Mouse (Mus musculus): ENCODE measurements around the gene Dguok. TPM values are rescaled to one million over a fixed set of nuclear protein-coding genes. Genes with fewer than 3 reads are reported as not detected.

Dguok gene
- polyA plus RNA-seq, 1 experiment from 2014 or later: 24.3 TPM

- Histone ChIP-seq H3K4me3 (ENCODE audit: low read depth, low read length) (no peak overlapping the region), H3K4me1 (ENCODE audit: control insufficient read depth, low read depth, low read length) (no peaks in the 10 kb centered on the region), H3K27ac (ENCODE audit: low read length) (no peak overlapping the region), H3K4me2 (ENCODE audit: low read depth, low read length) (no peak overlapping the region), H3K36me3 (ENCODE audit: control insufficient read depth, insufficient read depth) (peaks cover under 1% of the 10 kb centered on the region; the same call in 1 of the 2 replicates), H3K9me3 (replicated peaks; ENCODE audit: control insufficient read depth, low read length) (no peaks in the 10 kb centered on the region), H3K27me3 (ENCODE audit: control insufficient read depth, insufficient read depth, low read depth, low read length) (no peaks in the 10 kb centered on the region), H3K9ac (ENCODE audit: low read depth, low read length) (no peak overlapping the region)
- 54% methylated on average over 7 of the region's 7 CpGs for WGBS (ENCODE audit: insufficient replicate concordance)
- ATAC-seq (ENCODE audit: low read depth): no peak
These were observed 31.3 kb downstream of the Dguok start for GRCm38 (mm10) chr6:83475431-83475830.

GRCm38 (mm10) chr6:83473240-83473639 is 33.5 kb downstream of the Dguok start:
- no peak overlapping the region for H3K4me2 ChIP-seq (ENCODE audit: low read depth, low read length)
- no peaks in the 10 kb centered on the region for H3K27me3 ChIP-seq (ENCODE audit: control insufficient read depth, insufficient read depth, low read depth, low read length)
- no peak for ATAC-seq (ENCODE audit: low read depth)
- H3K4me1 ChIP-seq (ENCODE audit: control insufficient read depth, low read depth, low read length): no peaks in the 10 kb centered on the region
- H3K9ac ChIP-seq (ENCODE audit: low read depth, low read length): no peak overlapping the region
- 65% methylated on average over 9 of the region's 9 CpGs for WGBS (ENCODE audit: insufficient replicate concordance)
- no peaks in the 10 kb centered on the region for H3K36me3 ChIP-seq (ENCODE audit: control insufficient read depth, insufficient read depth)
- H3K9me3 ChIP-seq (replicated peaks; ENCODE audit: control insufficient read depth, low read length): no peaks in the 10 kb centered on the region
- no peak overlapping the region for H3K4me3 ChIP-seq (ENCODE audit: low read depth, low read length)
- no peak overlapping the region for H3K27ac ChIP-seq (ENCODE audit: low read length)

GRCm38 (mm10) chr6:83471739-83472138 is 35.0 kb downstream of the Dguok start:
- H3K4me2 ChIP-seq (ENCODE audit: low read depth, low read length): no peak overlapping the region
- H3K27ac ChIP-seq (ENCODE audit: low read length): no peak overlapping the region
- ATAC-seq (ENCODE audit: low read depth): no peak
- no peaks in the 10 kb centered on the region for H3K27me3 ChIP-seq (ENCODE audit: control insufficient read depth, insufficient read depth, low read depth, low read length)
- H3K9ac ChIP-seq (ENCODE audit: low read depth, low read length): no peak overlapping the region
- no peaks in the 10 kb centered on the region for H3K9me3 ChIP-seq (replicated peaks; ENCODE audit: control insufficient read depth, low read length)
- H3K4me3 ChIP-seq (ENCODE audit: low read depth, low read length): no peak overlapping the region
- H3K4me1 ChIP-seq (ENCODE audit: control insufficient read depth, low read depth, low read length): no peaks in the 10 kb centered on the region
- no peaks in the 10 kb centered on the region for H3K36me3 ChIP-seq (ENCODE audit: control insufficient read depth, insufficient read depth)
- WGBS (ENCODE audit: insufficient replicate concordance): 80% methylated on average over 7 of the region's 7 CpGs

- H3K36me3 ChIP-seq (ENCODE audit: control insufficient read depth, insufficient read depth): no peaks in the 10 kb centered on the region
- H3K4me2 ChIP-seq (ENCODE audit: low read depth, low read length): no peak overlapping the region
- H3K9me3 ChIP-seq (replicated peaks; ENCODE audit: control insufficient read depth, low read length): no peaks in the 10 kb centered on the region
- H3K4me1 ChIP-seq (ENCODE audit: control insufficient read depth, low read depth, low read length): peaks cover 4% of the 10 kb centered on the region
- no peak overlapping the region for H3K27ac ChIP-seq (ENCODE audit: low read length)
- H3K27me3 ChIP-seq (ENCODE audit: control insufficient read depth, insufficient read depth, low read depth, low read length): no peaks in the 10 kb centered on the region
- no peak for ATAC-seq (ENCODE audit: low read depth)
- no peak overlapping the region for H3K9ac ChIP-seq (ENCODE audit: low read depth, low read length)
- no peak overlapping the region for H3K4me3 ChIP-seq (ENCODE audit: low read depth, low read length)
These were observed 42.8 kb downstream of the Dguok start for GRCm38 (mm10) chr6:83464011-83464410.

GRCm38 (mm10) chr6:83459034-83459644 is 47.6 kb downstream of the Dguok start, which contains the start of gene Tet3:
TSS of gene Tet3 (minus strand) at chr6:83459084.
- H3K9ac ChIP-seq (ENCODE audit: low read depth, low read length): no peak within 1 kb of the TSS

GRCm38 (mm10) chr6:83456984-83457810 is 49.6 kb downstream of the Dguok start:
- Histone ChIP-seq H3K4me1 (ENCODE audit: control insufficient read depth, low read depth, low read length) (peaks cover 49% of the 10 kb centered on the region), H3K9ac (ENCODE audit: low read depth, low read length) (peak overlapping the region; percentile 77), H3K27ac (ENCODE audit: low read length) (peak overlapping the region; percentile 79), H3K9me3 (replicated peaks; ENCODE audit: control insufficient read depth, low read length) (no peaks in the 10 kb centered on the region), H3K36me3 (ENCODE audit: control insufficient read depth, insufficient read depth) (no peaks in the 10 kb centered on the region), H3K4me2 (ENCODE audit: low read depth, low read length) (peak overlapping the region; percentile 93), H3K4me3 (ENCODE audit: low read depth, low read length) (peak overlapping the region; percentile 69), H3K27me3 (ENCODE audit: control insufficient read depth, insufficient read depth, low read depth, low read length) (peaks cover 10% of the 10 kb centered on the region)
- ATAC-seq (ENCODE audit: low read depth): no peak
- 2% methylated on average over 31 of the region's 33 CpGs for WGBS (ENCODE audit: insufficient replicate concordance)

More at GRCm38 (mm10) chr6:83459034-83459644, 47.6 kb downstream of the Dguok start, which contains the start of gene Tet3:
- Histone ChIP-seq H3K27ac (ENCODE audit: low read length) (no peak within 1 kb of the TSS), H3K4me2 (ENCODE audit: low read depth, low read length) (no peak within 1 kb of the TSS), H3K4me1 (ENCODE audit: control insufficient read depth, low read depth, low read length) (peaks cover 32% of the 10 kb centered on the region), H3K27me3 (ENCODE audit: control insufficient read depth, insufficient read depth, low read depth, low read length) (peaks cover 10% of the 10 kb centered on the region), H3K9me3 (replicated peaks; ENCODE audit: control insufficient read depth, low read length) (no peaks in the 10 kb centered on the region), H3K4me3 (ENCODE audit: low read depth, low read length) (no peak within 1 kb of the TSS), H3K36me3 (ENCODE audit: control insufficient read depth, insufficient read depth) (no peaks in the 10 kb centered on the region)
- WGBS (ENCODE audit: insufficient replicate concordance): 32% methylated on average over 4 of the region's 4 CpGs
- ATAC-seq (ENCODE audit: low read depth): no peak

GRCm38 (mm10) chr6:83456131-83456983 is 50.4 kb downstream of the Dguok start:
- no peaks in the 10 kb centered on the region for H3K36me3 ChIP-seq (ENCODE audit: control insufficient read depth, insufficient read depth)
- WGBS (ENCODE audit: insufficient replicate concordance): under 1% methylated on average over 69 of the region's 105 CpGs

GRCm38 (mm10) chr6:83455328-83456130 is 51.2 kb downstream of the Dguok start:
- H3K27me3 ChIP-seq (ENCODE audit: control insufficient read depth, insufficient read depth, low read depth, low read length): peaks cover 10% of the 10 kb centered on the region
- H3K36me3 ChIP-seq (ENCODE audit: control insufficient read depth, insufficient read depth): no peaks in the 10 kb centered on the region
- ATAC-seq (ENCODE audit: low read depth): peak; percentile 3; the same call in 1 of the 2 replicates
- 0% methylated on average over 16 of the region's 41 CpGs for WGBS (ENCODE audit: insufficient replicate concordance)
- H3K27ac ChIP-seq (ENCODE audit: low read length): peak overlapping the region; percentile 79
- peak overlapping the region; percentile 77 for H3K9ac ChIP-seq (ENCODE audit: low read depth, low read length)
- H3K9me3 ChIP-seq (replicated peaks; ENCODE audit: control insufficient read depth, low read length): no peaks in the 10 kb centered on the region
- H3K4me3 ChIP-seq (ENCODE audit: low read depth, low read length): peak overlapping the region; percentile 69
- peaks cover 65% of the 10 kb centered on the region for H3K4me1 ChIP-seq (ENCODE audit: control insufficient read depth, low read depth, low read length)
- H3K4me2 ChIP-seq (ENCODE audit: low read depth, low read length): peak overlapping the region; percentile 93

More at GRCm38 (mm10) chr6:83456131-83456983, 50.4 kb downstream of the Dguok start:
- peak overlapping the region; percentile 79 for H3K27ac ChIP-seq (ENCODE audit: low read length)
- H3K9ac ChIP-seq (ENCODE audit: low read depth, low read length): peak overlapping the region; percentile 77
- H3K27me3 ChIP-seq (ENCODE audit: control insufficient read depth, insufficient read depth, low read depth, low read length): peaks cover 10% of the 10 kb centered on the region
- peak; percentile 76 for ATAC-seq (ENCODE audit: low read depth)
- peaks cover 56% of the 10 kb centered on the region for H3K4me1 ChIP-seq (ENCODE audit: control insufficient read depth, low read depth, low read length)
- H3K9me3 ChIP-seq (replicated peaks; ENCODE audit: control insufficient read depth, low read length): no peaks in the 10 kb centered on the region
- H3K4me3 ChIP-seq (ENCODE audit: low read depth, low read length): peak overlapping the region; percentile 69
- peak overlapping the region; percentile 93 for H3K4me2 ChIP-seq (ENCODE audit: low read depth, low read length)

All from liver, embryonic 16.5 days (tissue).